Mouse (Mus musculus): ENCODE results near the gene Mrps26. TPM values are rescaled to one million over a fixed set of nuclear protein-coding genes. Genes with fewer than 3 reads are reported as not detected.

Mrps26 gene
- polyA plus RNA-seq, 1 experiment from 2014 or later = 70.5 TPM

DNA sequence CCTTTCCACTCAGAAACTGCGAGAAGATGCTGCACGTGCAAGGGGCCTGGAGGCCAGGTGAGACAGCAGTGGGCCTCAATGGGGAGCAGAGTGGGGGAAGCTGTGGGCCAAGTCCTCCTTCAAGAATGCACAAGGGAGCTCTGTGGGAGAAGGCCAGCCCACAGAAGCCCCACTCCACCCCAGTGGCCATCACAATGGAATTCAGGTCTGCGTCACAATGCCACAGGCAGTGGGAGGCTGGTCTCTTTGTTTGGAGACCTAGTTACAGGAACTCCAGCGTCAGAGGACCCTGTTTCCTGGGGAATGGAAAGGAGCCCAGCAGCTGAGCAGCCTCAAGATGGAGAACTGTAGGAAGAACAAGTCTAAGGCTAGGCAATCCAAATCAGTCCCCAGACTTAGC, 25.6 kb downstream of the Mrps26 start:
- 58% methylated on average over 4 of the region's 4 CpGs for WGBS
- DNase-seq (ENCODE audit: low spot score) = no peak
- Histone ChIP-seq H3K27ac (ENCODE audit: low read depth, low read length) (no peak overlapping the region), H3K27me3 (ENCODE audit: control insufficient read depth, insufficient read depth, low read length) (no peaks in the 10 kb centered on the region; the same call in 1 of the 2 replicates), H3K36me3 (ENCODE audit: control insufficient read depth, insufficient read depth, low read length) (peaks cover 2% of the 10 kb centered on the region; the same call in 1 of the 2 replicates), H3K4me2 (ENCODE audit: low read depth, low read length, severe bottlenecking) (no peak overlapping the region), H3K4me3 (ENCODE audit: low read depth, low read length) (no peak overlapping the region), H3K9me3 (ENCODE audit: control insufficient read depth, low read length) (no peaks in the 10 kb centered on the region), H3K4me1 (replicated peaks; ENCODE audit: control insufficient read depth, insufficient read depth, low read length) (no peaks in the 10 kb centered on the region), H3K9ac (ENCODE audit: low read length) (no peak overlapping the region)
- ATAC-seq (replicated peaks; ENCODE audit: low FRiP score) = no peak

GRCm38 (mm10) chr2:130589761-130590160, 26.2 kb downstream of the Mrps26 start:
- WGBS = 96% methylated on average over 2 of the region's 2 CpGs

GRCm38 (mm10) chr2:130591016-130591415, 27.5 kb downstream of the Mrps26 start:
- H3K27ac ChIP-seq (ENCODE audit: low read depth, low read length) = no peak overlapping the region
- WGBS = 91% methylated on average over 2 of the region's 2 CpGs

More at GRCm38 (mm10) chr2:130589761-130590160, 26.2 kb downstream of the Mrps26 start:
- no peak overlapping the region for H3K4me3 ChIP-seq (ENCODE audit: low read depth, low read length)
- no peak overlapping the region for H3K9ac ChIP-seq (ENCODE audit: low read length)
- H3K27ac ChIP-seq (ENCODE audit: low read depth, low read length) = no peak overlapping the region
- H3K27me3 ChIP-seq (ENCODE audit: control insufficient read depth, insufficient read depth, low read length) = no peaks in the 10 kb centered on the region; the same call in 1 of the 2 replicates
- H3K9me3 ChIP-seq (ENCODE audit: control insufficient read depth, low read length) = no peaks in the 10 kb centered on the region
- DNase-seq (ENCODE audit: low spot score) (peak; percentile 20), ATAC-seq (replicated peaks; ENCODE audit: low FRiP score) (no peak)
- peaks cover 2% of the 10 kb centered on the region; the same call in 1 of the 2 replicates for H3K36me3 ChIP-seq (ENCODE audit: control insufficient read depth, insufficient read depth, low read length)
- H3K4me2 ChIP-seq (ENCODE audit: low read depth, low read length, severe bottlenecking) = no peak overlapping the region
- H3K4me1 ChIP-seq (replicated peaks; ENCODE audit: control insufficient read depth, insufficient read depth, low read length) = no peaks in the 10 kb centered on the region

GRCm38 (mm10) chr2:130595596-130595995, 32.1 kb downstream of the Mrps26 start:
- H3K9ac ChIP-seq (ENCODE audit: low read length) = no peak overlapping the region
- 88% methylated on average over 1 of the region's 1 CpGs for WGBS
- no peak overlapping the region for H3K4me2 ChIP-seq (ENCODE audit: low read depth, low read length, severe bottlenecking)
- H3K36me3 ChIP-seq (ENCODE audit: control insufficient read depth, insufficient read depth, low read length) = peaks cover 2% of the 10 kb centered on the region; the same call in 1 of the 2 replicates
- ATAC-seq (replicated peaks; ENCODE audit: low FRiP score) (no peak), DNase-seq (ENCODE audit: low spot score) (no peak)
- no peak overlapping the region for H3K27ac ChIP-seq (ENCODE audit: low read depth, low read length)
- no peaks in the 10 kb centered on the region for H3K9me3 ChIP-seq (ENCODE audit: control insufficient read depth, low read length)
- H3K4me3 ChIP-seq (ENCODE audit: low read depth, low read length) = no peak overlapping the region
- no peaks in the 10 kb centered on the region for H3K27me3 ChIP-seq (ENCODE audit: control insufficient read depth, insufficient read depth, low read length)
- H3K4me1 ChIP-seq (replicated peaks; ENCODE audit: control insufficient read depth, insufficient read depth, low read length) = no peaks in the 10 kb centered on the region

More at GRCm38 (mm10) chr2:130591016-130591415, 27.5 kb downstream of the Mrps26 start:
- Histone ChIP-seq H3K36me3 (ENCODE audit: control insufficient read depth, insufficient read depth, low read length) (peaks cover 2% of the 10 kb centered on the region; the same call in 1 of the 2 replicates), H3K27me3 (ENCODE audit: control insufficient read depth, insufficient read depth, low read length) (no peaks in the 10 kb centered on the region), H3K4me1 (replicated peaks; ENCODE audit: control insufficient read depth, insufficient read depth, low read length) (no peaks in the 10 kb centered on the region), H3K9me3 (ENCODE audit: control insufficient read depth, low read length) (no peaks in the 10 kb centered on the region), H3K4me3 (ENCODE audit: low read depth, low read length) (no peak overlapping the region), H3K9ac (ENCODE audit: low read length) (no peak overlapping the region), H3K4me2 (ENCODE audit: low read depth, low read length, severe bottlenecking) (no peak overlapping the region)
- no peak for ATAC-seq (replicated peaks; ENCODE audit: low FRiP score)
- DNase-seq (ENCODE audit: low spot score) = no peak

- Histone ChIP-seq H3K4me1 (replicated peaks; ENCODE audit: control insufficient read depth, insufficient read depth, low read length) (no peaks in the 10 kb centered on the region), H3K36me3 (ENCODE audit: control insufficient read depth, insufficient read depth, low read length) (no peaks in the 10 kb centered on the region; the same call in 1 of the 2 replicates), H3K27me3 (ENCODE audit: control insufficient read depth, insufficient read depth, low read length) (no peaks in the 10 kb centered on the region), H3K9ac (ENCODE audit: low read length) (no peak overlapping the region), H3K27ac (ENCODE audit: low read depth, low read length) (no peak overlapping the region), H3K4me3 (ENCODE audit: low read depth, low read length) (no peak overlapping the region), H3K4me2 (ENCODE audit: low read depth, low read length, severe bottlenecking) (no peak overlapping the region), H3K9me3 (ENCODE audit: control insufficient read depth, low read length) (no peaks in the 10 kb centered on the region)
- ATAC-seq (replicated peaks; ENCODE audit: low FRiP score) (no peak), DNase-seq (ENCODE audit: low spot score) (no peak)
- 14% methylated on average over 1 of the region's 1 CpGs for WGBS
These were observed 34.1 kb downstream of the Mrps26 start for GRCm38 (mm10) chr2:130597601-130598010.

- ATAC-seq (replicated peaks; ENCODE audit: low FRiP score) (no peak), DNase-seq (ENCODE audit: low spot score) (no peak)
- no peaks in the 10 kb centered on the region; the same call in 1 of the 2 replicates for H3K36me3 ChIP-seq (ENCODE audit: control insufficient read depth, insufficient read depth, low read length)
- H3K4me3 ChIP-seq (ENCODE audit: low read depth, low read length) = no peak overlapping the region
- H3K4me2 ChIP-seq (ENCODE audit: low read depth, low read length, severe bottlenecking) = no peak overlapping the region
- no peak overlapping the region for H3K27ac ChIP-seq (ENCODE audit: low read depth, low read length)
- no peak overlapping the region for H3K9ac ChIP-seq (ENCODE audit: low read length)
- no peaks in the 10 kb centered on the region for H3K27me3 ChIP-seq (ENCODE audit: control insufficient read depth, insufficient read depth, low read length)
- 77% methylated on average over 3 of the region's 3 CpGs for WGBS
- H3K9me3 ChIP-seq (ENCODE audit: control insufficient read depth, low read length) = no peaks in the 10 kb centered on the region
- no peaks in the 10 kb centered on the region for H3K4me1 ChIP-seq (replicated peaks; ENCODE audit: control insufficient read depth, insufficient read depth, low read length)
These were observed 34.9 kb downstream of the Mrps26 start for GRCm38 (mm10) chr2:130598399-130598798.

- Histone ChIP-seq H3K36me3 (ENCODE audit: control insufficient read depth, insufficient read depth, low read length) (no peaks in the 10 kb centered on the region; the same call in 1 of the 2 replicates), H3K9me3 (ENCODE audit: control insufficient read depth, low read length) (no peaks in the 10 kb centered on the region), H3K4me1 (replicated peaks; ENCODE audit: control insufficient read depth, insufficient read depth, low read length) (no peaks in the 10 kb centered on the region), H3K9ac (ENCODE audit: low read length) (no peak overlapping the region), H3K4me2 (ENCODE audit: low read depth, low read length, severe bottlenecking) (no peak overlapping the region), H3K27ac (ENCODE audit: low read depth, low read length) (no peak overlapping the region), H3K27me3 (ENCODE audit: control insufficient read depth, insufficient read depth, low read length) (no peaks in the 10 kb centered on the region), H3K4me3 (ENCODE audit: low read depth, low read length) (no peak overlapping the region)
- 89% methylated on average over 4 of the region's 4 CpGs for WGBS
- DNase-seq (ENCODE audit: low spot score) = no peak
- ATAC-seq (replicated peaks; ENCODE audit: low FRiP score) = no peak
These were observed 38.7 kb downstream of the Mrps26 start for GRCm38 (mm10) chr2:130602195-130602594.

GRCm38 (mm10) chr2:130613091-130613490, 49.5 kb downstream of the Mrps26 start:
- ATAC-seq (replicated peaks; ENCODE audit: low FRiP score) (no peak), DNase-seq (ENCODE audit: low spot score) (peak; percentile 57)
- Histone ChIP-seq H3K36me3 (ENCODE audit: control insufficient read depth, insufficient read depth, low read length) (peaks cover 8% of the 10 kb centered on the region; the same call in 1 of the 2 replicates), H3K27ac (ENCODE audit: low read depth, low read length) (no peak overlapping the region), H3K4me2 (ENCODE audit: low read depth, low read length, severe bottlenecking) (no peak overlapping the region), H3K9me3 (ENCODE audit: control insufficient read depth, low read length) (no peaks in the 10 kb centered on the region), H3K9ac (ENCODE audit: low read length) (no peak overlapping the region), H3K27me3 (ENCODE audit: control insufficient read depth, insufficient read depth, low read length) (no peaks in the 10 kb centered on the region), H3K4me3 (ENCODE audit: low read depth, low read length) (no peak overlapping the region), H3K4me1 (replicated peaks; ENCODE audit: control insufficient read depth, insufficient read depth, low read length) (no peaks in the 10 kb centered on the region)
- 63% methylated on average over 3 of the region's 3 CpGs for WGBS
